Mouse (Mus musculus) bone marrow macrophage, adult 2 months (primary cell): ENCODE measurements around the gene Strn3. TPM values are rescaled to one million over a fixed set of nuclear protein-coding genes. Genes with fewer than 3 reads are reported as not detected.

Experiments
- H3K27ac ChIP-seq: 2 replicates; pipeline ENCODE4 v1.5.1; 2012; ENCODE audit warnings: low read depth, low read length; ENCODE audit not compliant: insufficient read depth
- H3K4me1 ChIP-seq: 2 replicates; pipeline ENCODE4 v1.6.1; 2012; ENCODE audit warnings: low read length; ENCODE audit not compliant: control insufficient read depth, insufficient read depth
- H3K4me3 ChIP-seq: 2 replicates; pipeline ENCODE4 v1.5.1; 2012; ENCODE audit warnings: mild to moderate bottlenecking, low read length, moderate library complexity; ENCODE audit not compliant: insufficient read depth
- CTCF ChIP-seq: IDR thresholded peaks from 2 replicates; pipeline ENCODE4 v1.5.1; 2012; ENCODE audit warnings: low read depth, mild to moderate bottlenecking, low read length, moderate library complexity
- POLR2A ChIP-seq: IDR thresholded peaks from 2 replicates; pipeline ENCODE4 v1.6.1; 2012; ENCODE audit warnings: mild to moderate bottlenecking, low read depth, low read length, borderline replicate concordance
- polyA plus RNA-seq: library from polyadenylated mRNA; stranded (reverse); fragments of >200 nt; gene quantifications from 2 replicates; pipeline ENCODE4 v1.2.4, GENCODE M21; 2012; ENCODE audit not compliant: missing spikeins, insufficient read depth, insufficient read length

The Strn3 gene
- polyA plus RNA-seq, 1 experiment: 35.1 TPM

- Histone ChIP-seq H3K27ac (peak overlapping the region; percentile 8; the same call in 1 of the 2 replicates), H3K4me3 (no peak overlapping the region), H3K4me1 (peaks cover 15% of the 10 kb centered on the region)
- TF ChIP-seq POLR2A (no peak), CTCF (no peak)
Observed at GRCm38 (mm10) chr12:51694966-51695365, 3.3 kb upstream of the Strn3 start.

GRCm38 (mm10) chr12:51694096-51694495, 2.4 kb upstream of the Strn3 start:
- Histone ChIP-seq H3K4me1 (peaks cover 17% of the 10 kb centered on the region), H3K27ac (peak overlapping the region; percentile 50), H3K4me3 (no peak overlapping the region)
- no peak for TF ChIP-seq POLR2A
- no peak for TF ChIP-seq CTCF

- Histone ChIP-seq H3K4me1 (peaks cover 20% of the 10 kb centered on the region), H3K4me3 (no peak overlapping the region), H3K27ac (no peak overlapping the region; the same call in 1 of the 2 replicates)
- TF ChIP-seq POLR2A (no peak), CTCF (no peak)
Observed at GRCm38 (mm10) chr12:51693419-51693818, 1.7 kb upstream of the Strn3 start.

- H3K4me3 ChIP-seq: peak overlapping the region; percentile 26
- peaks cover 23% of the 10 kb centered on the region for H3K4me1 ChIP-seq
- H3K27ac ChIP-seq: peak overlapping the region; percentile 37; the same call in 1 of the 2 replicates
Observed at GRCm38 (mm10) chr12:51692870-51693269, 1.2 kb upstream of the Strn3 start.

- peaks cover 27% of the 10 kb centered on the region for H3K4me1 ChIP-seq
- TF ChIP-seq CTCF: no peak
- no peak for TF ChIP-seq POLR2A
- peak within 1 kb of the TSS; percentile 99 for H3K4me3 ChIP-seq
- peak within 1 kb of the TSS; percentile 93 for H3K27ac ChIP-seq
Observed at GRCm38 (mm10) chr12:51690893-51691844, 528 bp downstream of the Strn3 start, which contains the start of gene Ap4s1. Ap4s1 (plus strand) TSS chr12:51691033.

- H3K4me1 ChIP-seq: peaks cover 15% of the 10 kb centered on the region
- no peak overlapping the region for H3K27ac ChIP-seq
- no peak overlapping the region for H3K4me3 ChIP-seq
- TF ChIP-seq POLR2A: no peak
- TF ChIP-seq CTCF: no peak
Observed at GRCm38 (mm10) chr12:51688546-51688945, 3.2 kb downstream of the Strn3 start.

GRCm38 (mm10) chr12:51678844-51679243, 12.9 kb downstream of the Strn3 start:
- peak overlapping the region; percentile 65 for H3K27ac ChIP-seq
- peaks cover 22% of the 10 kb centered on the region for H3K4me1 ChIP-seq
- H3K4me3 ChIP-seq: peak overlapping the region; percentile 30
- TF ChIP-seq CTCF (no peak), POLR2A (no peak)

- TF ChIP-seq CTCF (no peak), POLR2A (no peak)
- Histone ChIP-seq H3K4me1 (peaks cover 26% of the 10 kb centered on the region), H3K27ac (no peak overlapping the region), H3K4me3 (no peak overlapping the region)
Observed at GRCm38 (mm10) chr12:51676442-51676841, 15.3 kb downstream of the Strn3 start.

- Histone ChIP-seq H3K4me1 (peaks cover 17% of the 10 kb centered on the region), H3K27ac (no peak overlapping the region), H3K4me3 (no peak overlapping the region)
- TF ChIP-seq POLR2A (no peak), CTCF (no peak)
Observed at GRCm38 (mm10) chr12:51673270-51673669, 18.4 kb downstream of the Strn3 start.

GRCm38 (mm10) chr12:51671231-51671891, 20.3 kb downstream of the Strn3 start:
- no peak overlapping the region for H3K27ac ChIP-seq
- no peak for TF ChIP-seq CTCF
- no peak for TF ChIP-seq POLR2A
- H3K4me3 ChIP-seq: no peak overlapping the region
- H3K4me1 ChIP-seq: peaks cover 16% of the 10 kb centered on the region
